Mouse (Mus musculus) ES-Bruce4 (cell line): ENCODE measurements around the gene Baiap2l2.

ENCODE experiments used
- EP300 ChIP-seq: IDR thresholded peaks from 2 replicates; pipeline ENCODE4 v1.6.1; 2011; ENCODE audit warnings: low read depth, low read length; ENCODE audit not compliant: insufficient read depth
- POLR2A ChIP-seq: IDR thresholded peaks from one replicate; pipeline ENCODE4 v1.8.1; 2011; ENCODE audit warnings: low read length; ENCODE audit not compliant: insufficient read depth

- TF ChIP-seq POLR2A (no peak), EP300 (no peak)
Observed at GRCm38 (mm10) chr15:79238036-79238435, 47.3 kb downstream of the Baiap2l2 start.
